Mouse (Mus musculus) midbrain, embryonic 11.5 days (tissue): ENCODE results near the gene Naa38. TPM values are rescaled to one million over a fixed set of nuclear protein-coding genes. Genes with fewer than 3 reads are reported as not detected.

Experiments used
- ATAC-seq: fragments of 200-750 bp; cut with Nextera tagmentation; 2 replicates; pipeline ENCODE4 v1.8.0; 2017; ENCODE audit warnings: moderate TSS enrichment, moderate library complexity; ENCODE audit not compliant: low FRiP score
- DNase-seq: peaks from one replicate; pipeline ENCODE4 v3.0.0; 2015; ENCODE audit warnings: low spot score; ENCODE audit errors: missing footprints
- H3K27ac ChIP-seq: fragments of 300-500 bp; sonication (generic); 2 replicates; pipeline ENCODE4 v1.5.1; 2014; ENCODE audit warnings: low read depth, low read length
- H3K27me3 ChIP-seq: fragments of 300-500 bp; sonication (generic); 2 replicates; pipeline ENCODE4 v1.6.1; 2014; ENCODE audit warnings: mild to moderate bottlenecking, low read length, moderate library complexity, mixed read lengths; ENCODE audit not compliant: control insufficient read depth, insufficient read depth
- H3K36me3 ChIP-seq: fragments of 300-500 bp; sonication (generic); 2 replicates; pipeline ENCODE4 v1.6.1; 2014; ENCODE audit warnings: mild to moderate bottlenecking, low read length, moderate library complexity, mixed read lengths; ENCODE audit not compliant: control insufficient read depth, insufficient read depth
- H3K4me1 ChIP-seq: fragments of 300-500 bp; sonication (generic); 2 replicates; pipeline ENCODE4 v1.6.1; 2014; ENCODE audit warnings: low read length; ENCODE audit not compliant: control insufficient read depth, insufficient read depth
- H3K4me2 ChIP-seq: fragments of 300-500 bp; sonication (generic); 2 replicates; pipeline ENCODE4 v1.6.1; 2014; ENCODE audit warnings: mild to moderate bottlenecking, moderate library complexity
- H3K4me3 ChIP-seq: fragments of 300-500 bp; sonication (generic); 2 replicates; pipeline ENCODE4 v1.5.1; 2014; ENCODE audit warnings: low read depth, low read length
- H3K9ac ChIP-seq: fragments of 300-500 bp; sonication (generic); 2 replicates; pipeline ENCODE4 v1.6.1; 2014; ENCODE audit warnings: low read length
- H3K9me3 ChIP-seq: fragments of 300-500 bp; sonication (generic); 2 replicates; pipeline ENCODE4 v1.6.1; 2016; ENCODE audit warnings: low read length; ENCODE audit not compliant: control insufficient read depth
- WGBS: fragments of 180-500 bp; shearing (Covaris S2); extraction: QIAGEN DNeasy Blood & Tissue Kit; methylation state at CpG from one replicate; pipeline ENCODE4 v1.1.7; 2014; 5-methylcytosine and 5-hydroxymethylcytosine counted together
- polyA plus RNA-seq: library from polyadenylated mRNA; unstranded; fragments of >200 nt; fragmentation: Nextera tagmentation; extraction: Ambion mirVana; gene quantifications from 2 replicates; pipeline ENCODE4 v1.2.1, GENCODE M21; 2014

Gene Naa38
- polyA plus RNA-seq, 1 experiment from 2014 or later: 130 TPM

- WGBS: 33% methylated on average over 12 of the region's 12 CpGs
- no peak for ATAC-seq
- Histone ChIP-seq H3K9ac (0 out of 2 replicates have a peak overlapping the region, but pooled peaks have one; percentile 18), H3K9me3 (no peaks in the 10 kb centered on the region; the same call in 1 of the 2 replicates), H3K4me2 (peak overlapping the region; percentile 36), H3K27me3 (no peaks in the 10 kb centered on the region), H3K27ac (peak overlapping the region; percentile 62; the same call in 1 of the 2 replicates), H3K4me1 (peaks cover 29% of the 10 kb centered on the region), H3K4me3 (no peak overlapping the region), H3K36me3 (no peaks in the 10 kb centered on the region)
- no peak for DNase-seq
Measured at GRCm38 (mm10) chr11:69371601-69372000, 23.7 kb upstream of the Naa38 start.

GRCm38 (mm10) chr11:69372056-69372779, 23.1 kb upstream of the Naa38 start:
- H3K27ac ChIP-seq: no peak overlapping the region
- 68% methylated on average over 12 of the region's 12 CpGs for WGBS
- peaks cover 27% of the 10 kb centered on the region for H3K4me1 ChIP-seq
- H3K9me3 ChIP-seq: no peaks in the 10 kb centered on the region; the same call in 1 of the 2 replicates
- DNase-seq (no peak), ATAC-seq (no peak)
- H3K4me3 ChIP-seq: no peak overlapping the region
- no peak overlapping the region for H3K4me2 ChIP-seq
- H3K9ac ChIP-seq: no peak overlapping the region
- no peaks in the 10 kb centered on the region for H3K27me3 ChIP-seq
- H3K36me3 ChIP-seq: no peaks in the 10 kb centered on the region

- Histone ChIP-seq H3K4me3 (no peak overlapping the region), H3K4me1 (peaks cover 22% of the 10 kb centered on the region), H3K9ac (no peak overlapping the region), H3K27ac (no peak overlapping the region), H3K36me3 (no peaks in the 10 kb centered on the region), H3K9me3 (no peaks in the 10 kb centered on the region; the same call in 1 of the 2 replicates), H3K4me2 (no peak overlapping the region), H3K27me3 (no peaks in the 10 kb centered on the region)
- ATAC-seq (no peak), DNase-seq (no peak)
- WGBS: 66% methylated on average over 3 of the region's 3 CpGs
Measured at GRCm38 (mm10) chr11:69372780-69373170, 22.5 kb upstream of the Naa38 start.

GRCm38 (mm10) chr11:69373223-69373965, 21.9 kb upstream of the Naa38 start:
- ATAC-seq (no peak), DNase-seq (no peak)
- Histone ChIP-seq H3K4me1 (peaks cover 18% of the 10 kb centered on the region), H3K9me3 (no peaks in the 10 kb centered on the region; the same call in 1 of the 2 replicates), H3K9ac (no peak overlapping the region), H3K27me3 (no peaks in the 10 kb centered on the region), H3K4me3 (no peak overlapping the region), H3K4me2 (no peak overlapping the region), H3K36me3 (no peaks in the 10 kb centered on the region), H3K27ac (no peak overlapping the region)
- WGBS: 89% methylated on average over 16 of the region's 16 CpGs

- Histone ChIP-seq H3K9me3 (no peaks in the 10 kb centered on the region; the same call in 1 of the 2 replicates), H3K9ac (no peak overlapping the region), H3K36me3 (no peaks in the 10 kb centered on the region), H3K4me3 (no peak overlapping the region), H3K27ac (no peak overlapping the region), H3K4me2 (no peak overlapping the region), H3K27me3 (no peaks in the 10 kb centered on the region), H3K4me1 (peaks cover 11% of the 10 kb centered on the region)
- no peak for ATAC-seq
- DNase-seq: no peak
- 91% methylated on average over 4 of the region's 4 CpGs for WGBS
Measured at GRCm38 (mm10) chr11:69375646-69376045, 19.6 kb upstream of the Naa38 start.

GRCm38 (mm10) chr11:69377766-69378165, 17.5 kb upstream of the Naa38 start:
- no peak overlapping the region for H3K27ac ChIP-seq
- DNase-seq: no peak
- H3K4me3 ChIP-seq: no peak overlapping the region
- H3K9me3 ChIP-seq: no peaks in the 10 kb centered on the region; the same call in 1 of the 2 replicates
- ATAC-seq: no peak
- H3K4me1 ChIP-seq: no peaks in the 10 kb centered on the region; the same call in 1 of the 2 replicates
- 83% methylated on average over 3 of the region's 3 CpGs for WGBS
- no peak overlapping the region for H3K9ac ChIP-seq
- H3K36me3 ChIP-seq: no peaks in the 10 kb centered on the region
- no peak overlapping the region for H3K4me2 ChIP-seq
- no peaks in the 10 kb centered on the region for H3K27me3 ChIP-seq

- ATAC-seq (no peak), DNase-seq (no peak)
- Histone ChIP-seq H3K4me1 (no peaks in the 10 kb centered on the region), H3K27me3 (no peaks in the 10 kb centered on the region), H3K36me3 (no peaks in the 10 kb centered on the region), H3K4me2 (no peak overlapping the region), H3K4me3 (no peak overlapping the region), H3K27ac (no peak overlapping the region), H3K9ac (no peak overlapping the region), H3K9me3 (no peaks in the 10 kb centered on the region)
- WGBS: 99% methylated on average over 3 of the region's 3 CpGs
Measured at GRCm38 (mm10) chr11:69379600-69379999, 15.7 kb upstream of the Naa38 start.

GRCm38 (mm10) chr11:69381356-69381755, 13.9 kb upstream of the Naa38 start:
- no peak for ATAC-seq
- H3K9me3 ChIP-seq: no peaks in the 10 kb centered on the region
- H3K36me3 ChIP-seq: no peaks in the 10 kb centered on the region
- no peak overlapping the region for H3K9ac ChIP-seq
- no peak for DNase-seq
- no peaks in the 10 kb centered on the region for H3K27me3 ChIP-seq
- no peak overlapping the region for H3K27ac ChIP-seq
- no peak overlapping the region for H3K4me2 ChIP-seq
- H3K4me1 ChIP-seq: no peaks in the 10 kb centered on the region
- no peak overlapping the region for H3K4me3 ChIP-seq
- 87% methylated on average over 6 of the region's 6 CpGs for WGBS

- no peak overlapping the region for H3K4me2 ChIP-seq
- H3K4me3 ChIP-seq: no peak overlapping the region
- no peak overlapping the region for H3K9ac ChIP-seq
- H3K36me3 ChIP-seq: no peaks in the 10 kb centered on the region
- 74% methylated on average over 10 of the region's 10 CpGs for WGBS
- H3K4me1 ChIP-seq: no peaks in the 10 kb centered on the region
- H3K27me3 ChIP-seq: no peaks in the 10 kb centered on the region
- no peak overlapping the region for H3K27ac ChIP-seq
- H3K9me3 ChIP-seq: no peaks in the 10 kb centered on the region
- ATAC-seq: no peak
- DNase-seq: no peak
Measured at GRCm38 (mm10) chr11:69382478-69383105, 12.7 kb upstream of the Naa38 start.
